Mouse (Mus musculus) 416B (cell line): ENCODE data around the gene Yeats4.

Experiments
- DNase-seq: peaks from one replicate; pipeline ENCODE4 v3.0.0; 2011; ENCODE audit warnings: low read depth

Yeats4 gene

GRCm38 (mm10) chr10:117202981-117203557 lies 21.2 kb downstream of the Yeats4 start:
- DNase-seq = no peak

GRCm38 (mm10) chr10:117199701-117200100 lies 24.6 kb downstream of the Yeats4 start:
- DNase-seq = no peak

GRCm38 (mm10) chr10:117196696-117197095 lies 27.6 kb downstream of the Yeats4 start:
- no peak for DNase-seq

GRCm38 (mm10) chr10:117195748-117196147 lies 28.6 kb downstream of the Yeats4 start:
- no peak for DNase-seq

- DNase-seq = no peak
These were observed 29.3 kb downstream of the Yeats4 start for GRCm38 (mm10) chr10:117195005-117195404.

GRCm38 (mm10) chr10:117193364-117193763 lies 30.9 kb downstream of the Yeats4 start:
- no peak for DNase-seq

- DNase-seq = no peak
These were observed 38.8 kb downstream of the Yeats4 start for GRCm38 (mm10) chr10:117185399-117186089.

GRCm38 (mm10) chr10:117181098-117181497 lies 43.2 kb downstream of the Yeats4 start:
- no peak for DNase-seq

GRCm38 (mm10) chr10:117174645-117175044 lies 49.7 kb downstream of the Yeats4 start:
- peak; percentile 60 for DNase-seq

- DNase-seq = peak; percentile 23
These were observed 50.5 kb downstream of the Yeats4 start for GRCm38 (mm10) chr10:117173566-117174438.

GRCm38 (mm10) chr10:117173111-117173510 lies 51.2 kb downstream of the Yeats4 start:
- no peak for DNase-seq

- no peak for DNase-seq
These were observed 52.2 kb downstream of the Yeats4 start for GRCm38 (mm10) chr10:117172069-117172468.

- DNase-seq = no peak
These were observed 57.4 kb downstream of the Yeats4 start for GRCm38 (mm10) chr10:117166785-117167425.
